ENCODE assay signal across 9 mouse cellular contexts in genomic region chr3:80058722-80059121, GRCm38 (mm10).
DNase-seq lines count a peak whose midpoint lies in the region; TF ChIP-seq lines count a peak whose summit lies in the region.
"Had no signal": no experiment of that assay in that cellular context is flagged by ENCODE, and none has a peak within 500 bp of the region (broad histone marks: within the 10 kb centered on the region; RNA-seq: fewer than 3 reads in every experiment).

No protein-coding gene starts in this region.

- peak; percentile 91 for TF ChIP-seq CTCF in gastrocnemius, adult 2 months (IDR thresholded peaks at IDR 0.05)
- no peak for TF ChIP-seq CTCF in embryonic fibroblast, embryonic 13.5 days (IDR thresholded peaks at IDR 0.05; ENCODE audit: borderline replicate concordance, insufficient read depth, low read length)
- no peak for TF ChIP-seq CTCF in lung, adult 2 months (IDR thresholded peaks at IDR 0.05; ENCODE audit: insufficient read depth, low read length)

- WGBS in lung, adult 2 months: 8% methylated on average over 2 of the region's 2 CpGs

- no peak for TF ChIP-seq POLR2A in embryonic fibroblast, embryonic 13.5 days (IDR thresholded peaks at IDR 0.05; ENCODE audit: low read depth, low read length)
- no peak for TF ChIP-seq POLR2A in lung, adult 2 months (IDR thresholded peaks at IDR 0.05; ENCODE audit: borderline replicate concordance, extremely low read depth, low read depth, low read length)

- H3K27ac ChIP-seq in gastrocnemius, adult 2 months: no peak overlapping the region
- H3K27ac ChIP-seq in embryonic fibroblast, embryonic 13.5 days (ENCODE audit: insufficient read depth, low read length): peak overlapping the region; percentile 68; the same call in 1 of the 2 replicates
- H3K27ac ChIP-seq: heart, embryonic 13.5 days had no signal

- peaks cover 11% of the 10 kb centered on the region for H3K4me1 ChIP-seq in embryonic fibroblast, embryonic 13.5 days (ENCODE audit: control insufficient read depth, insufficient read depth, low read length)
- peaks cover 5% of the 10 kb centered on the region for H3K4me1 ChIP-seq in lung, adult 2 months (ENCODE audit: control insufficient read depth, insufficient read depth, low read length)

- H3K4me3 ChIP-seq in gastrocnemius, adult 2 months: no peak overlapping the region
- H3K4me3 ChIP-seq in embryonic fibroblast, embryonic 13.5 days (ENCODE audit: insufficient read depth, low read length): no peak overlapping the region
- no peak overlapping the region for H3K4me3 ChIP-seq in lung, adult 2 months (replicated peaks; ENCODE audit: extremely low read depth, low read depth, low read length)
- H3K4me3 ChIP-seq: heart, embryonic 13.5 days had no signal

- DNase-seq in gastrocnemius, adult 2 months: peak; percentile 53
- no peak for DNase-seq in gastrocnemius, adult 8-10 months (ENCODE audit: low spot score in 2 of 2)
- DNase-seq in urinary bladder, postnatal 25 days (ENCODE audit: low spot score): peak; percentile 47
- DNase-seq in urinary bladder, postnatal 10 days (ENCODE audit: low spot score): no peak
- peak; percentile 28 for DNase-seq in hindlimb bud, embryonic 11.5 days (ENCODE audit: extremely low spot score, low read depth, low spot score)
- peak; percentile 31 for DNase-seq in lung, adult 2 months
- DNase-seq in testis, postnatal 14 days (ENCODE audit: low spot score): peak; percentile 12

- intact Hi-C loops in gastrocnemius, adult 2 months (cut with DNase I): loop anchor here (1.0 to 10.0 kb wide), 2 partner anchors 84 to 175 kb away; no protein-coding TSS in a partner anchor

Comparison
In these comparisons a context has a peak if more than half of its experiments do, and no peak if none do; other contexts are left out.
1. DNase-seq: peak in gastrocnemius, adult 2 months (single experiment), urinary bladder, postnatal 25 days (single experiment), hindlimb bud, embryonic 11.5 days (single experiment), lung, adult 2 months (single experiment) and testis, postnatal 14 days (single experiment); none in gastrocnemius, adult 8-10 months (0 of 2) and urinary bladder, postnatal 10 days (single experiment).